Mouse (Mus musculus): ENCODE data around the gene Olfr837. TPM values are rescaled to one million over a fixed set of nuclear protein-coding genes. Genes with fewer than 3 reads are reported as not detected.

The Olfr837 gene
- not detected for total RNA-seq (2023)

DNA sequence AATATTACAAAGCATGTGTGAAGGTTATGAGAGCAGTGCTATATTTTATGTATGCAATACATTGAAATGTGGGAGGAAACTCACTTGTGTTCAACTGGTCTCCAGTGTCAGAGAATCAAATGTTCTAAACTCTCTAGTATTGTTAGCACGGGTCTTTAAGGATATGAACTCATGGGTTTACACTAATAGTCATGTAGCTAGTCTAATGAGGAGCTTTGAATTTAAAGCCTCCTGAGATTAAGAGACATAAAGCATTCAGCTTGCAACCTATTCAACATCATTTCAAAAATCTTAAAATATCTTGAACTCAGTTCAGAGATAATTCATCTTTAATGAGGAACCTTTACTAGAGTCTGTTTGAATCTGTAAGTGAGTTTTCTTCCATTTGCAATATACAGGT is at the start of gene Olfr837:
Gene Olfr837, plus strand, starts transcription at position 301 of the 400 bp plus-strand sequence.

GRCm38 (mm10) chr9:19120082-19120481 is 16.0 kb upstream of the Olfr837 start, which contains the start of gene Olfr836:
Gene Olfr836 (plus strand): TSS chr9:19120382.

GRCm38 (mm10) chr9:19177212-19177611 is 41.1 kb downstream of the Olfr837 start, which contains the start of gene Olfr839-ps1:
Gene Olfr839-ps1 (minus strand): TSS chr9:19177312.

Other genes starting within 250 kb of the Olfr837 start
- not detected for gene Olfr832, start 199.2 kb upstream of the Olfr837 start, total RNA-seq (2023)
- gene Olfr834, start 148.3 kb upstream of the Olfr837 start, total RNA-seq (2023): not detected
- gene Olfr835, start 103.6 kb upstream of the Olfr837 start, total RNA-seq (2023): not detected
- gene Olfr836, start 15.9 kb upstream of the Olfr837 start, total RNA-seq (2023): not detected
- not detected for gene Olfr839-ps1, start 41.0 kb downstream of the Olfr837 start, total RNA-seq (2023)
- gene Olfr843, start 115.7 kb downstream of the Olfr837 start, total RNA-seq (2023): not detected
- gene Olfr844, start 180.0 kb downstream of the Olfr837 start, total RNA-seq (2023): not detected
- not detected for gene Olfr845, start 200.1 kb downstream of the Olfr837 start, total RNA-seq (2023)
- not detected for gene Olfr846, start 227.7 kb downstream of the Olfr837 start, total RNA-seq (2023)
- not detected for gene Olfr847, start 242.4 kb downstream of the Olfr837 start, total RNA-seq (2023)